Mouse (Mus musculus): ENCODE results near the gene Paqr7.

The Paqr7 gene

GRCm38 (mm10) chr4:134534124-134534886 is 37.8 kb downstream of the Paqr7 start:
- peak; percentile 82 to 92 for DNase-seq (ENCODE audit: inconsistent age in 2 of 2, low spot score in 1 of 2)

- DNase-seq (ENCODE audit: inconsistent age in 2 of 2, low spot score in 1 of 2), result peak; percentile 99
These were observed 38.7 kb downstream of the Paqr7 start, which contains the start of gene Mtfr1l for GRCm38 (mm10) chr4:134534932-134535786. Gene Mtfr1l, minus strand, starts transcription at chr4:134535387.

- peak; percentile 74 to 88 for DNase-seq (ENCODE audit: inconsistent age in 2 of 2, low spot score in 1 of 2)
These were observed 39.3 kb downstream of the Paqr7 start for GRCm38 (mm10) chr4:134535787-134536151.

- DNase-seq (ENCODE audit: inconsistent age in 2 of 2, low spot score in 1 of 2), result peak in 1 of 2 experiments; percentile 37
These were observed 42.6 kb downstream of the Paqr7 start for GRCm38 (mm10) chr4:134538997-134539580.

GRCm38 (mm10) chr4:134542726-134543125 is 46.2 kb downstream of the Paqr7 start:
- no peak for DNase-seq (ENCODE audit: inconsistent age in 2 of 2, low spot score in 1 of 2)

GRCm38 (mm10) chr4:134543261-134543660 is 46.8 kb downstream of the Paqr7 start:
- peak; percentile 92 to 97 for DNase-seq (ENCODE audit: inconsistent age in 2 of 2, low spot score in 1 of 2)

GRCm38 (mm10) chr4:134546814-134547705 is 50.6 kb downstream of the Paqr7 start:
- DNase-seq (ENCODE audit: inconsistent age in 2 of 2, low spot score in 1 of 2), result peak in 1 of 2 experiments; percentile 68

GRCm38 (mm10) chr4:134548169-134548938 is 51.9 kb downstream of the Paqr7 start:
- peak in 1 of 2 experiments; percentile 53 for DNase-seq (ENCODE audit: inconsistent age in 2 of 2, low spot score in 1 of 2)

GRCm38 (mm10) chr4:134549899-134550298 is 53.4 kb downstream of the Paqr7 start:
- no peak for DNase-seq (ENCODE audit: inconsistent age in 2 of 2, low spot score in 1 of 2)

GRCm38 (mm10) chr4:134551494-134552316 is 55.2 kb downstream of the Paqr7 start, which contains the start of gene Selenon:
Gene Selenon, minus strand, starts transcription at chr4:134552166.
- peak; percentile 82 to 89 for DNase-seq (ENCODE audit: inconsistent age in 2 of 2, low spot score in 1 of 2)

- no peak for DNase-seq (ENCODE audit: inconsistent age in 2 of 2, low spot score in 1 of 2)
These were observed 57.1 kb downstream of the Paqr7 start for GRCm38 (mm10) chr4:134553631-134554030.

GRCm38 (mm10) chr4:134555956-134556580 is 59.6 kb downstream of the Paqr7 start:
- DNase-seq (ENCODE audit: inconsistent age in 2 of 2, low spot score in 1 of 2), result peak in 1 of 2 experiments; percentile 65

GRCm38 (mm10) chr4:134557626-134558249 is 61.2 kb downstream of the Paqr7 start:
- peak in 1 of 2 experiments; percentile 43 for DNase-seq (ENCODE audit: inconsistent age in 2 of 2, low spot score in 1 of 2)

- DNase-seq (ENCODE audit: inconsistent age in 2 of 2, low spot score in 1 of 2), result no peak
These were observed 62.1 kb downstream of the Paqr7 start for GRCm38 (mm10) chr4:134558570-134559113.

- no peak for DNase-seq (ENCODE audit: inconsistent age in 2 of 2, low spot score in 1 of 2)
These were observed 62.7 kb downstream of the Paqr7 start for GRCm38 (mm10) chr4:134559154-134559553.

All from adrenal gland, adult (tissue).